Mouse (Mus musculus) lung, adult 2 months (tissue): ENCODE data around the gene Tnfsf15.

ENCODE experiments used
- CTCF ChIP-seq: fragments of 200-500 bp; IDR thresholded peaks from 2 replicates; pipeline ENCODE4 v1.5.1; 2011; ENCODE audit warnings: mild to moderate bottlenecking, low read length, control low read depth; ENCODE audit not compliant: insufficient read depth
- POLR2A ChIP-seq: fragments of 200-500 bp; IDR thresholded peaks from 2 replicates; pipeline ENCODE4 v1.6.1; 2011; ENCODE audit warnings: low read depth, mild to moderate bottlenecking, control low read depth, low read length, borderline replicate concordance; ENCODE audit errors: extremely low read depth

- TF ChIP-seq CTCF (peak; percentile 15; the same call in 1 of the 2 replicates), POLR2A (no peak)
These were observed 58.8 kb downstream of the Tnfsf15 start for GRCm38 (mm10) chr4:63686157-63686556.
